Mouse (Mus musculus) spleen, adult 2 months (tissue): ENCODE measurements around the gene Gsg1. TPM values are rescaled to one million over a fixed set of nuclear protein-coding genes. Genes with fewer than 3 reads are reported as not detected.

Experiments used
- DNase-seq, 2 experiments: peaks; one replicate each; pipeline versions ENCODE4 v3.0.0 to v3.0.0-alpha.2; 2012 to 2021; ENCODE audit warnings: low spot score in 2 of 2, low read depth in 1 of 2
- H3K27ac ChIP-seq: fragments of 200-500 bp; 2 replicates; pipeline ENCODE4 v1.5.1; 2012; ENCODE audit warnings: low read length, inconsistent platforms; ENCODE audit not compliant: insufficient read depth
- H3K27me3 ChIP-seq: fragments of 200-500 bp; 2 replicates; pipeline ENCODE4 v1.6.1; 2012; ENCODE audit warnings: mild to moderate bottlenecking, moderate library complexity, low read length, inconsistent platforms; ENCODE audit not compliant: control insufficient read depth, insufficient read depth
- H3K36me3 ChIP-seq: fragments of 200-500 bp; 2 replicates; pipeline ENCODE4 v1.6.1; 2012; ENCODE audit warnings: mild to moderate bottlenecking, low read length, inconsistent platforms; ENCODE audit not compliant: control insufficient read depth, insufficient read depth
- H3K4me1 ChIP-seq: fragments of 200-500 bp; 2 replicates; pipeline ENCODE4 v1.6.1; 2011; ENCODE audit warnings: inconsistent platforms; ENCODE audit not compliant: control insufficient read depth, insufficient read depth, insufficient read length
- H3K4me3 ChIP-seq: fragments of 200-500 bp; 2 replicates; pipeline ENCODE4 v1.5.1; 2011; ENCODE audit warnings: mild to moderate bottlenecking, inconsistent platforms; ENCODE audit not compliant: insufficient read depth, insufficient read length; ENCODE audit errors: extremely low read depth
- CTCF ChIP-seq: fragments of 200-500 bp; IDR thresholded peaks from 2 replicates; pipeline ENCODE4 v1.5.1; 2011; ENCODE audit warnings: mild to moderate bottlenecking, inconsistent platforms; ENCODE audit not compliant: insufficient read depth, insufficient read length, insufficient replicate concordance; ENCODE audit errors: extremely low read depth
- POLR2A ChIP-seq: fragments of 200-500 bp; IDR thresholded peaks from 2 replicates; pipeline ENCODE4 v1.6.1; 2011; ENCODE audit warnings: low read depth, low read length, inconsistent platforms
- WGBS: fragments of 180-500 bp; shearing (Covaris S2); methylation state at CpG from one replicate; pipeline ENCODE4 v1.1.7; 2018; 5-methylcytosine and 5-hydroxymethylcytosine counted together
- polyA plus RNA-seq: library from polyadenylated mRNA; depleted of rRNA; stranded (reverse); fragments of >200 nt; gene quantifications from 2 replicates; pipeline ENCODE4 v1.2.3, GENCODE M21; 2012

The Gsg1 gene
- polyA plus RNA-seq, 1 experiment = 0.83 TPM

- H3K27ac ChIP-seq = no peak overlapping the region
- no peaks in the 10 kb centered on the region for H3K4me1 ChIP-seq
- TF ChIP-seq POLR2A (no peak), CTCF (no peak)
- H3K27me3 ChIP-seq = no peaks in the 10 kb centered on the region
- no peak for DNase-seq
- no peaks in the 10 kb centered on the region for H3K36me3 ChIP-seq
- WGBS = 71% methylated on average over 2 of the region's 2 CpGs
- H3K4me3 ChIP-seq = no peak overlapping the region
Observed at GRCm38 (mm10) chr6:135262565-135262964, 8.4 kb upstream of the Gsg1 start.

GRCm38 (mm10) chr6:135261124-135261523 lies 7.0 kb upstream of the Gsg1 start:
- Histone ChIP-seq H3K36me3 (no peaks in the 10 kb centered on the region), H3K4me1 (no peaks in the 10 kb centered on the region), H3K27ac (no peak overlapping the region), H3K27me3 (no peaks in the 10 kb centered on the region), H3K4me3 (no peak overlapping the region)
- TF ChIP-seq CTCF (no peak), POLR2A (no peak)
- WGBS = 86% methylated on average over 9 of the region's 9 CpGs
- no peak for DNase-seq

GRCm38 (mm10) chr6:135260435-135260834 lies 6.3 kb upstream of the Gsg1 start:
- no peak for TF ChIP-seq CTCF
- no peak for TF ChIP-seq POLR2A
- Histone ChIP-seq H3K4me3 (no peak overlapping the region), H3K27me3 (no peaks in the 10 kb centered on the region), H3K36me3 (no peaks in the 10 kb centered on the region), H3K4me1 (no peaks in the 10 kb centered on the region), H3K27ac (no peak overlapping the region)
- WGBS = 94% methylated on average over 6 of the region's 6 CpGs
- no peak for DNase-seq

GRCm38 (mm10) chr6:135252728-135253077 lies 1.4 kb downstream of the Gsg1 start:
- H3K4me1 ChIP-seq = no peaks in the 10 kb centered on the region
- no peaks in the 10 kb centered on the region for H3K27me3 ChIP-seq
- TF ChIP-seq POLR2A (no peak), CTCF (no peak)
- 16% methylated on average over 16 of the region's 16 CpGs for WGBS
- DNase-seq = peak in 1 of 2 experiments; percentile 20
- H3K27ac ChIP-seq = no peak overlapping the region
- no peak overlapping the region for H3K4me3 ChIP-seq
- no peaks in the 10 kb centered on the region for H3K36me3 ChIP-seq

GRCm38 (mm10) chr6:135251849-135252727 lies 2.1 kb downstream of the Gsg1 start:
- Histone ChIP-seq H3K36me3 (no peaks in the 10 kb centered on the region), H3K4me3 (no peak overlapping the region), H3K4me1 (no peaks in the 10 kb centered on the region), H3K27me3 (no peaks in the 10 kb centered on the region), H3K27ac (no peak overlapping the region)
- no peak for TF ChIP-seq CTCF
- no peak for TF ChIP-seq POLR2A
- DNase-seq = no peak
- WGBS = 64% methylated on average over 24 of the region's 24 CpGs

GRCm38 (mm10) chr6:135250926-135251699 lies 3.0 kb downstream of the Gsg1 start:
- H3K36me3 ChIP-seq = no peaks in the 10 kb centered on the region
- H3K27me3 ChIP-seq = no peaks in the 10 kb centered on the region
- DNase-seq = no peak
- no peak overlapping the region for H3K27ac ChIP-seq
- WGBS = 88% methylated on average over 19 of the region's 19 CpGs
- no peak overlapping the region for H3K4me3 ChIP-seq
- no peaks in the 10 kb centered on the region for H3K4me1 ChIP-seq
- TF ChIP-seq POLR2A (no peak), CTCF (no peak)
